Mouse (Mus musculus) liver, embryonic 14.5 days (tissue): ENCODE measurements around the gene Itpripl1.

ENCODE experiments used
- CTCF ChIP-seq: IDR thresholded peaks from 2 replicates; pipeline ENCODE4 v1.5.1; 2016; ENCODE audit warnings: antibody characterized with exemption, low read depth, control low read depth
- EP300 ChIP-seq: IDR thresholded peaks from 2 replicates; pipeline ENCODE4 v1.6.1; 2016; ENCODE audit warnings: antibody characterized with exemption, low read depth

DNA sequence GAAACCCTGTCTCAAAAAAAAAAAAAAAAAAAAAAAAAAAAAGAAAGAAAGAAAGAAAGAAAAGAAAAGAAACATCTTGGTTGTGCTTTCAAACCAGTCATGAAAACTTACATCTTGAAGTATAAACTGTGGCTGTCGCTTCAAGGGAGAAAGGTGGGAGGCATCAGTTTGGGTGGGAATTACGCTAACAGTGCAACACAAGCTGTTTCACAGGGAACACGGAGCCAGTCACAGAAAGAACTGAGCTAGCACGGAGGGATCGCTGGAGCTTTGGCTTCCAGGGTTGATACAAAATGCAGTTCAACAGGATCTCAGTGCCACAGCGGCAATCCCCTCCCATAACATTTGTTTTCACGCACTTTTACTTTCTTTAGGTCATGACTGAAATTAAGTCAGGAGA is 3.2 kb downstream of the Itpripl1 start:
- no peak for TF ChIP-seq EP300
- no peak for TF ChIP-seq CTCF
